Mouse (Mus musculus): Measurements from ENCODE around the gene Gnb3. TPM values are rescaled to one million over a fixed set of nuclear protein-coding genes. Genes with fewer than 3 reads are reported as not detected.
A peak's percentile ranks its signal among the peaks of the same experiment; 100 is the strongest.
"Not testable (repeated sequence)": the region's sequence is repeated elsewhere in the genome, so short reads cannot be mapped to it uniquely, and the experiment has no call there.

Gnb3 gene
- total RNA-seq, 4 experiments from 2014 or later = 8.9 to 18.5 (median 14.5) TPM

DNA sequence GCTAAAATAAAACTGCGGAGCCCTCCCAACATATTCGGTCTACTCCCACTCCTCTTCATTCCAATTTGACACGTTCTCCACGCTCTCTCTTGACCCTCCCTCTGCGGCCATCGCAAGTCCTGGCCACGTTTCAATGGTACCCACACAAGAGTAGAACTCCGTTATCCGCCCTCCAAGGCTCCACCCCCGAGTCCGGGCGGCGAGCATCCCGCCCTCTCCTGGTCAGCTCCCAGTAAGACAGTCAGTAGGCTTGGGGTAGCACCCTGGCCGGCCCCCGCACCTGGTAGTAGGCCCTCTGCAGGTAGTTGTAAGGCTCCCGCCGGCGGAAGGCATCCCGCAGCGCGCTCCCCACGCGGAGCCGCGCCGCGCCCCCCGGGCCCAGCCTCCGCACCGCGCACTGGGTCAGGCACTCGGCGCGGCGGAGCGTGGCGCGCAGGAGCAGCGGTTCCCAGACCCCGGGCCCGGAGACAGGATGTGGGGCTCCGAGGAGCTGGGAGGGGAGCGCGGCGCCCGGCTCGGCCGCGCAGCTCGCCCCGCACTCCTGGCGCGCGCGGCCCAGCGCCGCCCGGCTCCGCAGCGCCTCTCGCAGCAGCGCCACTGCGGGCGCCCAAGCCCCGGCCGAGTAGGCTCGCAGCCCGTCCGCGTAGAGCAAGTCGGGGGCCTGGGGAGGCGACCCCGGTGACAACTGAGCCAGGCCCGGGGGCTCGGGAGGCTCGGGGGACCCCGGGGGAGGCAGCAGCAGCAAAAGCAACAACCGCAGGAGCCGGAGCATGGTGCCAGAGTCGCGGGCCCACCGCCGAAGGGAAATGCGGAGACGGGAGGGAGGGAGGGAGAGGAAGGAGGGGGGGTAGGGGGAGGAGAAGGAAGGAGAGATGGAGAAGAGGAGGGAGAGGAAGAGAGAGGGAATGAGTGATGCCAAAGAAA lies 17.1 kb upstream of the Gnb3 start, which contains the start of gene P3h3:
Gene P3h3 (minus strand): TSS at position 837 of the 924 bp plus-strand sequence.
- peak; percentile 72 for DNase-seq

DNA sequence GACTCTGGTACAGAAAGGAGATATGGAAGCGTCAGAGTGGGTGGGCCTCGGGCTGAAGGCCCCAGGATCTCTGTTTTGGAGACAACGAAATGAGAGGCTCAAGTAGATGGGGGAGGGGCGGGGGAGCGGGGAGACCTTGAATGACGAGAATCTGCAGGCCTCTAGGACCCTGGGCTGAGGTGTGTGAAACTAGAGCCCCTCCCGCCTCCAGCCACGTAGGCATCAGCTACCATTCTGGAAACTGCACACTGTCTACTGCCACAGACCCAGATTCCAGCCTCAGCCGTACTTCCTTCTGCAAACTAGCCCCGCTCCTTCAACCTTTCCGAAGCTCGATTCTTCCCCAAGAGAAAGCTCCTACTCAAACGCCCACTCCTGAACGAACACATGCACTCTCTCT lies 16.2 kb upstream of the Gnb3 start:
- no peak for DNase-seq

DNA sequence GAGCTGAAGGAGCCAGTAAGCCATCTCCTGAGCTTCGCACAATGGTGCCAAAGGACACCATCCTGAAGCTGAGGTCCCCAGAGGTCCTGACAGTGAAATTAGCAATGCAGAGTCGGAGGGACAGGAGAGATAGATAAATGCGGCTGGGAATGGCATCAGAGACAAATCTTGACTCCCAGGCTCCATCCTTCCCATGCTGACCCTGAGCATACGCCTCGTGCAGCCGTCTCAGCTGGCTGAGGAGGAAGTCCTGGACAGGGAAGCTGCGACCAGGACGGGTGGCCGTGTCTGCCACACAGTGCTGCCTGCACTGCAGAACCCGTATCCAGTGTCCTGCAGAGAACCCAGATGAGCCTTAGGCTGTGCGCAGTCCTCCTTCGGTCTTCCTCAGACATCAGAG lies 14.6 kb upstream of the Gnb3 start:
- DNase-seq = no peak

DNA sequence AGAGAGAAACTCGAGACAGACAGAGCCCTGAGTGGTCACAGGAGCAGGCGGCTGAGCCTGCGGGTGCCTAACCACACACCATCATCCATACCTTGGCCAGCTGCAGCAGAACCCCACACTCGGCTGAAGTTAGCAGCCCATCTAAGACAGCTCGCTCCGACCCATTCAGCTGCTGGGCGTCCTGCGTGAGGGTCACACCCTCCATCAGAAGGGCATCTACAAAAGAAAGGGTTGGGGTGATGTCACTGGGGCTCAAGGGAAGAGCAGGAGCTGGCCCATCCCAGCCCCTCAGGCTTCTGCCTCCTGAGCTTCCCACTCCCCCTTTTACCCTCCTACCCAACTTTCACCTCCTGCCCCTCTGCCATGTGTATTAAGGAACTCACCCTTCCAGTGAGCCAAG lies 10.5 kb upstream of the Gnb3 start:
- no peak for DNase-seq

DNA sequence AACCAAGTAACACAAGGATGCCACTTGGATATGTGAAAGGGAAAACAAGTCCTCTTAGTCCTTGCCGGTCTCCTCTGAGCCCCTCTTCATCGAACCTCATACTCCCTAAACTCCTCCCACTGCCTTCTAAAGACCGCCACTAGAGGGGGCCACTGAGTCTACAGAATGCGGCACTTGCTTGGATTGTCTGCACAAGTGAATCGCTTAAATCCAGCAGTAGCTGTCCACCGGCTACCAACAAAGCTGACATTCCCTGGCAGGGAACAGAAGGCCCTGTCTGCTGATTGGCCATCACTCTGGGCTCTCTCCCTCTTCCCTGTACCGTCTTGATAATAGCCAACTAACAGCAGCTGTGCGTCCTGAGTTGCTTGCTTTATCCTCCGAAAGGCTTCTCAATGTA lies 7.2 kb upstream of the Gnb3 start:
- peak; percentile 78 for DNase-seq

DNA sequence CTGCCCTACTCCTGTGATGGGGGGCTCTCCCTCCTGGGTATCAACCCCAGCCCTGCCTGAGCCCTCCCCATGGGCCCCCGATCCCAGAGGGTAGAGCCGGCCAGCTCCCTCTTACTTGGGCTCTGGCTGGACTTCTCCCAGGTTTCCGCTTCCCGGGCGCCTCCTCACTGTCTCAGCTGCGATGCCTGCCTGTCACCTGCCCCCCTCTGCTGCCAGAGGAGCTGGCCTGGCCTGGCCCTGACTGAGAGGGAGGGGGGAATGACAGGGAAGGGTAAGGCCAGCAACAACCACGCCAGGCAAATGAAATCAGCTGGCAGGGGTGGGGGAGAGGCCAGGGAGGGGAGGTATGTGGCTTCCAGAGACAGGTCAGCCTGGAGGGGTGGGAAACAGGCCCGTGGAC lies 270 bp downstream of the Gnb3 start:
- no peak for DNase-seq

DNA sequence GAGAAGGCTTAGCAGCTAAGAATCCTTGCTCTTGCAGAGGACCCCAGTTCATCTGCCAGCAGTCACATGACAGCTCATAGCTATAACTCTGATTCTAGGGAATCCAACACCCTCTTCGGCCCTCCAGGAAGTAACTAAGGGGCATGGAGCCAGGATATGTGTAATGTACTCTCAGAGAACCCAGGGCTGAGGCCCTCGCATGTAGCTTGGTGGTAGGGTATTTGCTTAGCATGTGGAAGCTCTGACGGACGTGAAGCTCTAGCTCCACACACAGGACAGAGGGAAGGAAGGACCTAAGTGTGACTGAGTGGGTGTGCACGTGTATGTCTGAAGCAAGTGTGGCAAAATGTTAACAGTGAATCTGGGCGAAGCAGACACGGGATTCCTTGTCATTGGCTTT lies 3.7 kb downstream of the Gnb3 start:
- DNase-seq = no peak

DNA sequence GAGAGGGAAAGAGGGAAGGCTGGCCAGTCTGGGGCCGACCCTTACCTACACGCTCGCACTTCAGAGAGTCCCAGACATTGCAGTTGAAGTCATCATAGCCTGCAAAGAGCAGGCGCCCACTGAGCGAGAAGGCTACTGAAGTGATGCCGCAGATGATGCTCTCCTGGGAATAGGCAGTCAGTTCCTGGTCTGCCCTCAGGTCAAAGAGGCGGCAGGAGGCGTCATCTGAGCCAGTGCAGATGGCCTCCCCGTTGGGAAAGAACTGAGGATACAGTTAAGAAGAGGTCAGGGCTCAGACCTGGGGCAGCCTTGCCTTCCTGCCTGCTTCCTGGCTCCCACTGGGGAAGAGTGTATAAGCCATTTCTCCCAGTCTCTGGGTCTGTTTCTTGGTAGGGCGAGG lies 4.5 kb downstream of the Gnb3 start:
- DNase-seq = no peak

DNA sequence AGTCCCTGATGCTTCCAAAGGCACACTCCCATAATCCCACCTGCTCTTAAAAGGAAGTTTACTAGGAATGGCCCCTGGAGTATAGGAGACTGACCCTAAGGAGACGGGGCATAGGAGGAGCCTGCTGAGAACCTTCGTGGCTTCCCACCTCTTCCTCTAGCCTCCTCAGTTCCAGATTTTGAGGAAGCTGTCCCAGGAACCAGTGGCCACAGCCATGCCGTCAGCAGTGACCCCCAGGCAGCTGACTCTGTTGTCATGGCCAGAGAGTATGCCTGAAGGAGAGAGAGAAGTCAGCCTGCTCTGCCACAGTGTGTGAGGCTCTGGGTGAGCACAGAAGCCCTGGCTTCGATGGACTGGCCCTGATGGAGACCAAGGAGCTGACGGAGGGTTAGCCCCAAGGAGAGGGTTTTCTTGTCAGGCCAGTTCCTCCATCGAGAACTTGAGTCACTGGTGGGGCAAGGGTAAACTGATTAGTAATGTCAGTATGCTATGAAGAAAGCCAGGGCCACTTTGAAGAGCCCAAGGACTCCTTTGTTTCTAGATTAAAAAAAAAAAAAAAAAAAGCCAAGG lies 5.5 kb downstream of the Gnb3 start:
- no peak for DNase-seq

DNA sequence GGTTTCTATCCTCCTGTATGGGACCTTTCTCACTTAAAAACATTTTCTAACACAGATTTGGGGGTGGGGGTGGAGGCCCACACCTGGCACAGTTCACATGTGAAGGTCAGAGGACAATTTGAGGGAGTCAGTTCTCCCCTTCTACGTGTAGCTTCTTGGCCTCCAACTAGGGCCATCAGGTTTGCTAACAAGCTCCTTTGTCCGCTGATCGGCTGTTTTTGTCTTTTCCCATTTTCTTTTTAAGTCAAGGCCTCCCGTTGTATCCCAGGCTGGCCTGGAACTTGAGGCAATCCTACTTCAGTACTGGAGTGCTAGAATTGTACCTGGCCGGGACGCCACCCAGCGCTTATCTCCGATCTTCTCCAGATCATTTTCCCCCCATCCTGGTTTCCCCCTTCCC lies 8.4 kb downstream of the Gnb3 start:
- no peak for DNase-seq

DNA sequence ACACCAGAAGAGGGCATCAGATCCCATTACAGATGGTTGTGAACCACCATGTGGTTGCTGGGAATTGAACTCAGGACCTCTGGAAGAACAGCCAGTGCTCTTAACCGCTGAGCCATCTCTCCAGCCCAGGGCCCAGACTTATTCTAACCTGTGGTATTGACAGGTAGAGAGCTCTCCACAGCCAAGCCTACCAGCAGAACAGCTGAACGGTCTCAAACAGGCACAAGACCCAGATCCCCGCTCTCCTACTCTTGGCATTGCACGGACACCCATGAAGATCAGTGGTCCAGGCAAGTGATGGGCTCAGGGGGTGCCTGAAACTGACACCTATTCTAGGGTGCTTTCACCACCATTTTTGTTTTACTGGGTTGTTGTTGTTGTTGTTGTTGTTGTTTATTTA lies 8.9 kb downstream of the Gnb3 start:
- DNase-seq = not testable (repeated sequence)

DNA sequence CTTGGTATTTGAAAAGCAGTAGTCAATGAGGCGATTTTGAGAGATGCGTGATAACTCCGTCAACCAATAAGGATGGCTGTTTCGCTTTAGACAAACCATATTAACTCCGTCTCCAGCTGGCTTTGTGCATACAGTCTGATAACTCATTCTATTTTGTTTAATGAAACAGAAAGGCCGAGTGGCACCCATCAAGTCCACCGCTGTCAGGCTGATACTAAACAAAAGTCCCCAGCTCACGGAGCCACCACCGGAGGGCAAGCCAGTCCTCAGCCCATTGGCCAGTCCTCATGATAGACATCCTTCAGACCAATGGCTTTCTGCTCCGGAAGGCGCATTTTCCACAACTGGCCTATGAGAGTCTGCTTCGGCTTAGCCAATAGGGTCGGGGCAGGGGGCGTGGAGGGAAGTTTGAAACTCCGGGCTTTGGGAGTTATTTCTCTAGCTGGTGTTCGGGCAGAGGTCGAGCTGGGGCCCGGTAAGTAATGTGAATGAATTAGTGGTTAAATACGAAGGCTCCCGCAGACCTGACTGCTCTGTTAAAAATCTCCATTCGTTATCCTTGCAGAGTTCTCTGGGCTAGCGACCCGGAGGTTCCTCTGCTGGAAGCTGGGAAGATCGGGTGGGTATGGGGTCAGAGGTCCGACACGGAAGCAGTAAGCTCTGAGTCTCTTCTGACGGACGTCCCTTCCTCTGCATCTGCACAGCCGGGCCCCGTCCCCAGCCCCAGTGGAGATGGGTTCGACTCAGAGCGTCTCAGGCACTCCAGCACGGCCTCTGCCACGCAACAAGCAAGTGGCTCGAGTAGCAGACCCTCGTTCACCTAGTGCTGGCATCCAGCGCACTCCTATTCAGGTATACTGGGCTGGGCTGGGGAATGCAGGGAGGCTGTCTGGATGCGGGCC lies 10.0 kb downstream of the Gnb3 start:
- peak; percentile 93 for DNase-seq

DNA sequence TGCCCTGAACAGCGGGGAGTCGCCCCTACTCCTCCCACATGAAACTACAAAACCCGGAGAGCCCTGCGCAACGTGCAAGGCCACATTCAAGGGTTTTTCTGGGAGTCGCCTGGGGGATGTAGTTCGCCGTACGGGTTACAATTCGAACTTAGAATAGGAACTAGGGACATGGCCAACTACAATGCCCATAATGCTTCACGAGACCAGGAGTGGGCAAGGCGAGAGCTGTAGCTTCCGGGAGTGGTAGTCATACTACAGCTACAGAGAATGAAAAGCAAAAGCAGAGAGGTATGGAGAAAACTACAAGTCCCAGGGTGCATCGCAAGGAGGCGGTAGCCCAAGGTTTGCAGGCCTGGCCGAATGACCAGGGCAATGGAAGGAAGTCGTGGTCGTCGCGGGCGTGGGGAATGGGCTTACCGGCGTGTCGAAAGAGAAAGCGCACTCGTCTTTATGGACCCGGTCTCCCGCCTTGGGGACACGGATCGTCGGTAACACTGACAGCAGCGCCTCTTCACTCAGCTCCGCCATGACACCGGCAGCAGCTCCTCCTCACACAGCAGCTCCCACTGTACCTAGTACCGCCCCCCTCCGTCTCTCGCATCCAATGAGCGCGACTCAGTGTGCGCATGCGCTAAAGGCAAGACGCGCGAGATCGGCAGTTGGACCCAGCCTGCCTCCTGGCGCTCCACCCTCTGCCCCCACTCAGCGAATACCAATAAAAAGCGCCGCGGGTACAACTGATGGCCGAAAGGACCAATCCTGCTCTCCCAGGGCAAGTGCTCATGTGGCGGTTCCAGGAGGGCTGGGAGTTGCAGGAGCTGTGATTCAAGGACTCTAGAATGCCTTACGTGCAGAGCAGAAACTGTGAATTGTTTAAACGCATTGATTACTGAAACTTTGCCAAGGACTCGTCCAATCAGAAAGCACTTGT lies 10.9 kb downstream of the Gnb3 start, which contains the start of the genes Usp5 and Cdca3:
Gene Usp5 (minus strand): TSS at position 617 of the 931 bp plus-strand sequence.
Gene Cdca3 (plus strand): TSS at position 680 of the 931 bp plus-strand sequence.
- peak; percentile 99 for DNase-seq

DNA sequence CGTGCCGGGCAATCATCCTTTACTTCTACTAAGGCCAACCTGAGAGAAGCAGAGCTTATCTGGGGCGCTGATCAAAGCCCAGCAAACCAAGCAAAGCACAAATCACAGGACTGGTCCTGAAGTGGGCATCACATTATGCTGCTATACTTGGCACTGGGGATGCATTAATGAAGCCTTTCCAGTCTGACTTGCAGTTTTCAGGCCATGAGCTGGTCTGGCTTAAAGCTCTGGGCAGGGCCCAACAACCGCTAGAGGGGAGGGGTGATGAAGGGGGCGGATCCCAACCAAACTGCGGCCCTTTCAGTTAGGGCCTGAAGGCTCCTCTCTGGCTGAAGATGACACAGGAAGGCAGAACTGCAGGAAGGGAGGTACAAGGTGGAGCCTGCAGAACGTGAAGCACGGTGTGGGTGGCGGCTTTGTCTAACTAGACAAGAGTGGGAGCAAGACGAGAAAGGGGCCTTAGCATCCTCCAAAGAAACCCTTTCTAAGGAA lies 11.9 kb downstream of the Gnb3 start:
- DNase-seq = peak; percentile 65

DNA sequence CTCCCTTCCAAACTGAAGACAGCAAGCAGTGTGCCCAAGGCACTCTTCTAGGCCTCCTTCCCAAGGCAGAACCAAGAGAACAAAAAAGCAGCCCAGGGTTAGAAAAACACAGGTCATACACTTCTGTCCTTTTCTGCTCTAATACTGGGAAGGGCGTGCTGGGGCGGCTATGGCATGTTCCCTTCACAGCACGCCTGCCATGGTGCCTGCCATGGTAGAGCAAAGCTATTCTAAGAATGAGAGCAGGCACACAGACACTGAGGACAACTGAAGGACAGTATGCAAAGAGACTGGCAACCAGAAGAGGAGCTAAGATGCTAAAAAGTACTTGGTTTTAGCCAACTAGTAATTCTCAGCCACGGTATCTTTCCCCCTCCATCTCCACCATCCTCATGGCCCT lies 18.0 kb downstream of the Gnb3 start:
- DNase-seq = no peak

DNA sequence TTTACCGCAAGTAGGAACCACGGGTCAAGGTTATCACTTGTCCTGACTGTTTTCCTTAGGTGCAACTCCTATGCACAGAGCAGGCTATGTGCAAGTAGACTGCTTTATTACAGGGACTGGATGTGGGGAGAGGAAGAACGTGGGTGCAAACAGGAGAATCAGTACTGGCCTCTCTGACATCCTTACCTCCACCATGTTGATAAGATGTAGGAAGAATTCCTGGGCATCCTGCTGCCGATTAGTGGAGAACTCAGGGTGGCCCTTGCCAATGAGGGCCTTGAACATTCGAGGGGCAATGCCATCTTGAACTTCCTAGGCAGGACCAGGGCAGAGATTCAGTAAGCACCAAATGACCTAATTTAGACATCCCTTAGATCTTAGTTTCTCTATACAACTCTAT lies 19.2 kb downstream of the Gnb3 start:
- no peak for DNase-seq

DNA sequence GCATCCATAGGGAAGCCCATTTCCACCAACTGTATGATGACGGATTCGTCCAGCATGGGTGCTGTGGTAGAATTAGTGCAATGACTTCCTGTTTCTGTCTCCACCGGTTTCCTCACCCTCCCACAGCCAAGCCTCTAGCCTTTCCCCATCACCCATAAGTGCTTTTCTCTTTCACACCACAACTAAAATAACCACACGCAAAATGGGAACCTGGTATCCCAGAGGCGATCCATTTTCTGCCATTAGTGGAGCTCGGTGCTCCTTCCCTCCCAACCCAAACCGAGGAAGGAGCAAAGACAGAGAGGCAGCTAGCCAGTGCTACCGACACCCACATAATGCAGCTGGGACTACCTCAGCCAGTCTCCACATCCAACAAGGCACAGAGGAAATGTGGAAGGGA lies 22.1 kb downstream of the Gnb3 start:
- no peak for DNase-seq

DNA sequence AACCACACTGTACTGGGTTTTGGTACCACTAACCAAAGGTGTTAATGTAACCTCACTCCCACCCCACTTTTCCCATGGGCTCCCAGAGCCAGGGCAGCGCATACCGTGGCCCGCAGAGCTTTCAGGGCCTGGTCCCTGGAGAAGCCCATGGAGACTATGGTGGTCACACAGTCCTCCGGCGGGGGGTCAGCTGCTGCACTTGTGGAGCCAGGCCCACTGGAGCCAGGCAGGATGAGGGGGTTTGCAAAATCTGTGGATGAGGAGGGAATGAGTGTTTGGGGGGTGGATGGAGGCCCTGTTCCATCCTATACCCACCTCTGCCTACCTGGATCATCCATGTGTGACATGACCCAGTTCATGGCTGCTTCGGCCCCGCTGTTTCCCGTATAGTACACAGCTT lies 22.5 kb downstream of the Gnb3 start:
- no peak for DNase-seq

DNA sequence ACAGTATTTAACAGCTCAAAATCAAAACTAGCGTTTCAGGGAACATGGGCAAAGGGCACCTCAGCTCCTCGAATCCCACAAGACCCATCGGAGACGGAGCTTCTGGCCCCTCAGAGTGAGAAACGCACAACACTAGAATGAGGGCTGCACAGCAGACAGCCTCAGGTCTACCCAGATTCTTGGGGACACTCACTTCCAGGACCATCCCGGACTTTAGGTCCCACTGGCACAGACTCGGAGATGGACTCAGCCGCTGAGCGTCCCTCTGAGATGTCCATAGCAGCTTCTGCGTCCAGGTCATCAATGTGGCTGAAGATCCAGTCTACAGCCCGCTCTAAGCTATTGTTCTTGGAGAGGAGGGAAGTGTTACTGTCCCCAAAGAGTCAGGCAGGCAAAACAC lies 22.9 kb downstream of the Gnb3 start:
- no peak for DNase-seq

DNA sequence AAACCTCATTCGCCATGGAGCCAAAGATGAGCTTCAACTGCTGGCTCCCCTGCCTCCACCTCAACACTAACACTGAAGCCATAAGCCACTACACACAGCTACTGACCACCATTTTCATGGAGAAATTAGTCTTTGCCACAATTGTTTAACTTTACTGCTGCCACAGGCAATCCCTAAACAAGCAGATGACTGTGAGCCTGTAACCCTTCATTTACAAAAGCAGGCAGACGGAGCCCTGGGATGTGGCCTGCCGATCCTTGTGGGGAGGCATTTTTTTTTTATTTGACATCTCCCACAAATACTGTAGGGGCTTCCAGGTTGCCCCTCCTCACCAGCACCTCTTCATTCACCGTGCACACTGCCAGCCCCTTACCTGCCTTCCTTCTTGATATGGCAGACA lies 23.5 kb downstream of the Gnb3 start:
- no peak for DNase-seq

Data from adrenal gland, adult 8-10 months (tissue).